Mouse (Mus musculus): ENCODE measurements around the gene Srd5a1.

GRCm38 (mm10) chr13:69562654-69563574 is 48.3 kb downstream of the Srd5a1 start:
- TF ChIP-seq CTCF (IDR thresholded peaks at IDR 0.05; ENCODE audit: borderline replicate concordance, insufficient read depth, low read depth, low read length), result no peak
- TF ChIP-seq POLR2A (IDR thresholded peaks at IDR 0.05; ENCODE audit: borderline replicate concordance, insufficient read depth, low read length), result no peak
